Mouse (Mus musculus): ENCODE data around the gene Prim1. TPM values are rescaled to one million over a fixed set of nuclear protein-coding genes. Genes with fewer than 3 reads are reported as not detected.
"Not testable (repeated sequence)": the region's sequence is repeated elsewhere in the genome, so short reads cannot be mapped to it uniquely, and the experiment has no call there.

Prim1 gene
- polyA plus RNA-seq, 1 experiment from 2014 or later: 61.6 TPM

- H3K4me3 ChIP-seq: no peak overlapping the region
- H3K27me3 ChIP-seq: no peaks in the 10 kb centered on the region
- peaks cover 21% of the 10 kb centered on the region for H3K4me1 ChIP-seq
- H3K9ac ChIP-seq (replicated peaks): no peak overlapping the region
- H3K27ac ChIP-seq (replicated peaks): no peak overlapping the region
- H3K4me2 ChIP-seq (replicated peaks): no peak overlapping the region
- WGBS: 65% methylated on average over 3 of the region's 3 CpGs
- H3K36me3 ChIP-seq: peaks cover 25% of the 10 kb centered on the region
- H3K9me3 ChIP-seq: no peaks in the 10 kb centered on the region
- no peak for ATAC-seq (replicated peaks)
Observed at GRCm38 (mm10) chr10:128039858-128040257, 24.9 kb downstream of the Prim1 start.

GRCm38 (mm10) chr10:128040293-128040692 is 25.3 kb downstream of the Prim1 start:
- Histone ChIP-seq H3K4me1 (peaks cover 19% of the 10 kb centered on the region), H3K27ac (replicated peaks) (no peak overlapping the region), H3K4me3 (no peak overlapping the region), H3K27me3 (no peaks in the 10 kb centered on the region), H3K36me3 (peaks cover 29% of the 10 kb centered on the region), H3K9me3 (no peaks in the 10 kb centered on the region), H3K4me2 (replicated peaks) (no peak overlapping the region), H3K9ac (replicated peaks) (no peak overlapping the region)
- WGBS: 92% methylated on average over 5 of the region's 5 CpGs
- ATAC-seq (replicated peaks): no peak

- Histone ChIP-seq H3K4me3 (no peak overlapping the region), H3K9me3 (no peaks in the 10 kb centered on the region), H3K27me3 (no peaks in the 10 kb centered on the region), H3K27ac (replicated peaks) (no peak overlapping the region), H3K4me1 (peaks cover 18% of the 10 kb centered on the region), H3K4me2 (replicated peaks) (no peak overlapping the region), H3K9ac (replicated peaks) (no peak overlapping the region), H3K36me3 (peaks cover 42% of the 10 kb centered on the region)
- WGBS: 84% methylated on average over 4 of the region's 4 CpGs
- ATAC-seq (replicated peaks): no peak
Observed at GRCm38 (mm10) chr10:128041636-128042035, 26.7 kb downstream of the Prim1 start.

- Histone ChIP-seq H3K4me3 (no peak overlapping the region), H3K27ac (replicated peaks) (no peak overlapping the region), H3K27me3 (no peaks in the 10 kb centered on the region), H3K4me1 (peaks cover 10% of the 10 kb centered on the region), H3K9ac (replicated peaks) (no peak overlapping the region), H3K4me2 (replicated peaks) (no peak overlapping the region), H3K36me3 (peaks cover 48% of the 10 kb centered on the region), H3K9me3 (no peaks in the 10 kb centered on the region)
- WGBS: 95% methylated on average over 3 of the region's 3 CpGs
- ATAC-seq (replicated peaks): no peak
Observed at GRCm38 (mm10) chr10:128042466-128042865, 27.5 kb downstream of the Prim1 start.

- no peak overlapping the region for H3K4me3 ChIP-seq
- no peak overlapping the region for H3K4me2 ChIP-seq (replicated peaks)
- no peak overlapping the region for H3K27ac ChIP-seq (replicated peaks)
- H3K9me3 ChIP-seq: no peaks in the 10 kb centered on the region
- H3K4me1 ChIP-seq: peaks cover 3% of the 10 kb centered on the region
- ATAC-seq (replicated peaks): no peak
- H3K27me3 ChIP-seq: no peaks in the 10 kb centered on the region
- no peak overlapping the region for H3K9ac ChIP-seq (replicated peaks)
- peaks cover 56% of the 10 kb centered on the region for H3K36me3 ChIP-seq
- WGBS: 77% methylated on average over 3 of the region's 3 CpGs
Observed at GRCm38 (mm10) chr10:128043041-128043835, 28.3 kb downstream of the Prim1 start.

- no peaks in the 10 kb centered on the region for H3K4me1 ChIP-seq
- H3K9me3 ChIP-seq: no peaks in the 10 kb centered on the region
- peaks cover 73% of the 10 kb centered on the region for H3K36me3 ChIP-seq
- H3K27me3 ChIP-seq: no peaks in the 10 kb centered on the region
- no peak overlapping the region for H3K4me2 ChIP-seq (replicated peaks)
- ATAC-seq (replicated peaks): no peak
- H3K9ac ChIP-seq (replicated peaks): no peak overlapping the region
- H3K27ac ChIP-seq (replicated peaks): no peak overlapping the region
- WGBS: 76% methylated on average over 8 of the region's 8 CpGs
- no peak overlapping the region for H3K4me3 ChIP-seq
Observed at GRCm38 (mm10) chr10:128048157-128048556, 33.2 kb downstream of the Prim1 start.

- WGBS: 96% methylated on average over 2 of the region's 2 CpGs
- no peaks in the 10 kb centered on the region for H3K9me3 ChIP-seq
- H3K27ac ChIP-seq (replicated peaks): no peak overlapping the region
- H3K4me2 ChIP-seq (replicated peaks): no peak overlapping the region
- no peaks in the 10 kb centered on the region for H3K27me3 ChIP-seq
- ATAC-seq (replicated peaks): no peak
- H3K4me1 ChIP-seq: no peaks in the 10 kb centered on the region
- no peak overlapping the region for H3K4me3 ChIP-seq
- no peak overlapping the region for H3K9ac ChIP-seq (replicated peaks)
- peaks cover 62% of the 10 kb centered on the region for H3K36me3 ChIP-seq
Observed at GRCm38 (mm10) chr10:128049741-128050140, 34.8 kb downstream of the Prim1 start.

- H3K4me1 ChIP-seq: no peaks in the 10 kb centered on the region
- H3K9me3 ChIP-seq: no peaks in the 10 kb centered on the region
- no peak overlapping the region for H3K4me3 ChIP-seq
- H3K27ac ChIP-seq (replicated peaks): no peak overlapping the region
- ATAC-seq (replicated peaks): no peak
- H3K36me3 ChIP-seq: peaks cover 57% of the 10 kb centered on the region
- no peak overlapping the region for H3K4me2 ChIP-seq (replicated peaks)
- 98% methylated on average over 2 of the region's 2 CpGs for WGBS
- no peaks in the 10 kb centered on the region for H3K27me3 ChIP-seq
- H3K9ac ChIP-seq (replicated peaks): no peak overlapping the region
Observed at GRCm38 (mm10) chr10:128050355-128050754, 35.4 kb downstream of the Prim1 start.

GRCm38 (mm10) chr10:128051589-128051988 is 36.6 kb downstream of the Prim1 start:
- H3K4me3 ChIP-seq: no peak overlapping the region
- H3K4me1 ChIP-seq: no peaks in the 10 kb centered on the region
- WGBS: over 99% methylated on average over 5 of the region's 5 CpGs
- H3K27ac ChIP-seq (replicated peaks): no peak overlapping the region
- H3K4me2 ChIP-seq (replicated peaks): no peak overlapping the region
- ATAC-seq (replicated peaks): no peak
- H3K36me3 ChIP-seq: peaks cover 46% of the 10 kb centered on the region
- H3K27me3 ChIP-seq: no peaks in the 10 kb centered on the region
- H3K9me3 ChIP-seq: no peaks in the 10 kb centered on the region
- H3K9ac ChIP-seq (replicated peaks): no peak overlapping the region

GRCm38 (mm10) chr10:128052136-128052535 is 37.2 kb downstream of the Prim1 start:
- H3K36me3 ChIP-seq: peaks cover 41% of the 10 kb centered on the region
- not testable (repeated sequence) for ATAC-seq (replicated peaks); H3K4me3 ChIP-seq; H3K9ac ChIP-seq (replicated peaks); H3K4me1 ChIP-seq; H3K4me2 ChIP-seq (replicated peaks); H3K27ac ChIP-seq (replicated peaks); H3K27me3 ChIP-seq; H3K9me3 ChIP-seq
- 96% methylated on average over 1 of the region's 2 CpGs for WGBS

- Histone ChIP-seq H3K27me3 (no peaks in the 10 kb centered on the region), H3K4me3 (no peak overlapping the region), H3K4me1 (peaks cover 6% of the 10 kb centered on the region), H3K9me3 (no peaks in the 10 kb centered on the region), H3K27ac (replicated peaks) (no peak overlapping the region), H3K9ac (replicated peaks) (no peak overlapping the region), H3K36me3 (peaks cover 33% of the 10 kb centered on the region), H3K4me2 (replicated peaks) (no peak overlapping the region)
- WGBS: 93% methylated on average over 8 of the region's 8 CpGs
- ATAC-seq (replicated peaks): no peak
Observed at GRCm38 (mm10) chr10:128053001-128053400, 38.0 kb downstream of the Prim1 start.

GRCm38 (mm10) chr10:128058184-128058583 is 43.2 kb downstream of the Prim1 start:
- Histone ChIP-seq H3K4me3 (peak overlapping the region; percentile 98), H3K4me2 (replicated peaks) (peak overlapping the region; percentile 76), H3K36me3 (no peaks in the 10 kb centered on the region), H3K4me1 (peaks cover 35% of the 10 kb centered on the region), H3K27ac (replicated peaks) (peak overlapping the region; percentile 100), H3K9me3 (no peaks in the 10 kb centered on the region), H3K27me3 (no peaks in the 10 kb centered on the region), H3K9ac (replicated peaks) (peak overlapping the region; percentile 96)
- no peak for ATAC-seq (replicated peaks)
- WGBS: under 1% methylated on average over 18 of the region's 18 CpGs
